Mouse (Mus musculus) heart, embryonic 14.5 days (tissue): Measurements from ENCODE around the gene Zdhhc5. TPM values are rescaled to one million over a fixed set of nuclear protein-coding genes. Genes with fewer than 3 reads are reported as not detected.

Experiments
- ATAC-seq: fragments of 200-750 bp; cut with Nextera tagmentation; 2 replicates; pipeline ENCODE4 v1.8.0; 2017; ENCODE audit warnings: low read depth, moderate TSS enrichment; ENCODE audit not compliant: insufficient number of reproducible peaks, insufficient read depth, low FRiP score
- H3K27ac ChIP-seq, 2 experiments: fragments of 200-500 bp in 1 of 2; fragments of 300-500 bp in 1 of 2; sonication (generic) in 1 of 2; replicated peaks in 1 of 2; 2 replicates each; pipeline ENCODE4 v1.5.1; 2012 to 2014; ENCODE audit warnings: low read depth in 2 of 2, low read length in 2 of 2, control low read depth in 1 of 2, mild to moderate bottlenecking in 1 of 2, mixed read lengths in 1 of 2; ENCODE audit not compliant: control insufficient read depth in 1 of 2, insufficient read depth in 1 of 2
- H3K27me3 ChIP-seq: fragments of 300-500 bp; sonication (generic); 2 replicates; pipeline ENCODE4 v1.6.1; 2014; ENCODE audit warnings: mild to moderate bottlenecking, low read length, control low read depth; ENCODE audit not compliant: control insufficient read depth, insufficient read depth
- H3K36me3 ChIP-seq: fragments of 300-500 bp; sonication (generic); 2 replicates; pipeline ENCODE4 v1.6.1; 2014; ENCODE audit warnings: mild to moderate bottlenecking, control low read depth, low read length, mixed read lengths; ENCODE audit not compliant: control insufficient read depth, insufficient read depth
- H3K4me1 ChIP-seq, 2 experiments: fragments of 200-500 bp in 1 of 2; fragments of 300-500 bp in 1 of 2; sonication (generic) in 1 of 2; 2 replicates each; pipeline ENCODE4 v1.6.1; 2012 to 2014; ENCODE audit warnings: low read length in 2 of 2, control low read depth in 1 of 2, mixed read lengths in 1 of 2; ENCODE audit not compliant: control insufficient read depth in 2 of 2, insufficient read depth in 2 of 2
- H3K4me2 ChIP-seq: fragments of 300-500 bp; sonication (generic); 2 replicates; pipeline ENCODE4 v1.6.1; 2014; ENCODE audit warnings: mild to moderate bottlenecking, low read length
- H3K4me3 ChIP-seq, 2 experiments: fragments of 200-500 bp in 1 of 2; fragments of 300-500 bp in 1 of 2; sonication (generic) in 1 of 2; 2 replicates each; pipeline ENCODE4 v1.5.1; 2012 to 2014; ENCODE audit warnings: low read length in 2 of 2, mild to moderate bottlenecking in 2 of 2, control low read depth in 1 of 2, low read depth in 1 of 2, moderate library complexity in 1 of 2; ENCODE audit not compliant: control insufficient read depth in 1 of 2, insufficient read depth in 1 of 2
- H3K9ac ChIP-seq: fragments of 300-500 bp; sonication (generic); 2 replicates; pipeline ENCODE4 v1.6.1; 2014; ENCODE audit warnings: mild to moderate bottlenecking, low read length
- H3K9me3 ChIP-seq: fragments of 300-500 bp; sonication (generic); 2 replicates; pipeline ENCODE4 v1.6.1; 2016; ENCODE audit warnings: low read length, control low read depth; ENCODE audit not compliant: control insufficient read depth
- WGBS: fragments of 180-500 bp; shearing (Covaris S2); extraction: QIAGEN DNeasy Blood & Tissue Kit; methylation state at CpG from one replicate; pipeline ENCODE4 v1.1.7; 2014; 5-methylcytosine and 5-hydroxymethylcytosine counted together
- polyA plus RNA-seq: library from polyadenylated mRNA; unstranded; fragments of >200 nt; fragmentation: Nextera tagmentation; extraction: Ambion mirVana; gene quantifications from 2 replicates; pipeline ENCODE4 v1.2.1, GENCODE M21; 2014

Gene Zdhhc5
- polyA plus RNA-seq, 1 experiment from 2014 or later, result 27.1 TPM

GRCm38 (mm10) chr2:84757026-84757682, 42.2 kb upstream of the Zdhhc5 start:
- no peaks in the 10 kb centered on the region for H3K4me1 ChIP-seq
- no peak for ATAC-seq
- WGBS, result 56% methylated on average over 7 of the region's 7 CpGs

GRCm38 (mm10) chr2:84756245-84756644, 41.3 kb upstream of the Zdhhc5 start:
- no peak overlapping the region for H3K9ac ChIP-seq
- ATAC-seq, result no peak
- H3K27me3 ChIP-seq, result no peaks in the 10 kb centered on the region
- no peak overlapping the region for H3K27ac ChIP-seq
- WGBS, result 67% methylated on average over 5 of the region's 5 CpGs
- H3K4me1 ChIP-seq, result no peaks in the 10 kb centered on the region
- H3K36me3 ChIP-seq, result no peaks in the 10 kb centered on the region
- no peak overlapping the region for H3K4me2 ChIP-seq
- H3K9me3 ChIP-seq, result no peaks in the 10 kb centered on the region
- no peak overlapping the region for H3K4me3 ChIP-seq

More at GRCm38 (mm10) chr2:84757026-84757682, 42.2 kb upstream of the Zdhhc5 start:
- no peaks in the 10 kb centered on the region for H3K36me3 ChIP-seq
- no peaks in the 10 kb centered on the region for H3K9me3 ChIP-seq
- no peak overlapping the region for H3K9ac ChIP-seq
- H3K27ac ChIP-seq, result no peak overlapping the region
- no peaks in the 10 kb centered on the region for H3K27me3 ChIP-seq
- H3K4me2 ChIP-seq, result no peak overlapping the region
- no peak overlapping the region for H3K4me3 ChIP-seq

GRCm38 (mm10) chr2:84750115-84750514, 35.1 kb upstream of the Zdhhc5 start:
- WGBS, result 57% methylated on average over 6 of the region's 6 CpGs
- Histone ChIP-seq H3K4me1 (no peaks in the 10 kb centered on the region), H3K27ac (no peak overlapping the region), H3K9me3 (no peaks in the 10 kb centered on the region), H3K27me3 (no peaks in the 10 kb centered on the region), H3K4me2 (no peak overlapping the region), H3K9ac (no peak overlapping the region), H3K36me3 (no peaks in the 10 kb centered on the region), H3K4me3 (no peak overlapping the region)
- ATAC-seq, result no peak

- Histone ChIP-seq H3K36me3 (peaks cover 9% of the 10 kb centered on the region; the same call in 1 of the 2 replicates), H3K27me3 (no peaks in the 10 kb centered on the region), H3K27ac (peak overlapping the region; percentile 81 to 97), H3K9me3 (no peaks in the 10 kb centered on the region), H3K4me2 (peak overlapping the region; percentile 88), H3K4me3 (peak overlapping the region; percentile 47 to 64), H3K4me1 (peaks cover 13 to 35% of the 10 kb centered on the region in 2 experiments), H3K9ac (peak overlapping the region; percentile 96)
- peak; percentile 24 for ATAC-seq
- WGBS, result 2% methylated on average over 10 of the region's 10 CpGs
Observed at GRCm38 (mm10) chr2:84744126-84744525, 29.1 kb upstream of the Zdhhc5 start.

- Histone ChIP-seq H3K4me1 (peaks cover 14 to 40% of the 10 kb centered on the region in 2 experiments), H3K9ac (peak within 1 kb of the TSS; percentile 96), H3K27me3 (no peaks in the 10 kb centered on the region), H3K4me3 (peak within 1 kb of the TSS; percentile 64 to 94), H3K4me2 (peak within 1 kb of the TSS; percentile 88), H3K9me3 (no peaks in the 10 kb centered on the region), H3K27ac (peak within 1 kb of the TSS; percentile 97 to 100), H3K36me3 (peaks cover 9% of the 10 kb centered on the region; the same call in 1 of the 2 replicates)
- peak; percentile 92 for ATAC-seq
- WGBS, result under 1% methylated on average over 25 of the region's 25 CpGs
Observed at GRCm38 (mm10) chr2:84743561-84743960, 28.6 kb upstream of the Zdhhc5 start, which contains the start of gene Gm19426. Gm19426 (minus strand) TSS chr2:84743655.

- Histone ChIP-seq H3K36me3 (peaks cover 9% of the 10 kb centered on the region; the same call in 1 of the 2 replicates), H3K4me2 (peak overlapping the region; percentile 88), H3K9me3 (no peaks in the 10 kb centered on the region), H3K4me1 (peaks cover 20 to 49% of the 10 kb centered on the region in 2 experiments), H3K9ac (peak overlapping the region; percentile 96), H3K27ac (peak overlapping the region; percentile 97 to 100), H3K4me3 (peak overlapping the region; percentile 64 to 94), H3K27me3 (no peaks in the 10 kb centered on the region)
- peak; percentile 27; the same call in 1 of the 2 replicates for ATAC-seq
- WGBS, result 0% methylated on average over 26 of the region's 26 CpGs
Observed at GRCm38 (mm10) chr2:84742451-84743283, 27.7 kb upstream of the Zdhhc5 start.

- Histone ChIP-seq H3K4me2 (peak overlapping the region; percentile 88), H3K4me1 (peaks cover 26 to 55% of the 10 kb centered on the region in 2 experiments), H3K27me3 (no peaks in the 10 kb centered on the region), H3K27ac (peak overlapping the region; percentile 97 to 100), H3K9me3 (no peaks in the 10 kb centered on the region), H3K4me3 (peak overlapping the region; percentile 64 to 94), H3K9ac (peak overlapping the region; percentile 96), H3K36me3 (peaks cover 9% of the 10 kb centered on the region; the same call in 1 of the 2 replicates)
- WGBS, result 4% methylated on average over 5 of the region's 5 CpGs
- ATAC-seq, result no peak
Observed at GRCm38 (mm10) chr2:84741841-84742450, 27.0 kb upstream of the Zdhhc5 start.
